Mouse (Mus musculus) ES-E14 (cell line): ENCODE measurements at regions not wholly inside any gene's neighbourhood (a gene's known extent, or its start where the extent isn't known, plus 50 kb on each side); places are given as distances from the start of the nearest gene placed in this dataset.

ENCODE experiments used
- DNase-seq: peaks from one replicate; pipeline ENCODE4 v3.0.0-alpha.2; 2013; ENCODE audit warnings: low read depth, low spot score
- H3K27ac ChIP-seq: 2 replicates; pipeline ENCODE4 v1.5.1; 2012; ENCODE audit warnings: low read depth, mild to moderate bottlenecking, low read length, moderate library complexity, mixed read lengths; ENCODE audit not compliant: poor library complexity, insufficient read depth, severe bottlenecking
- H3K36me3 ChIP-seq: 2 replicates; pipeline ENCODE4 v1.6.1; 2012; ENCODE audit warnings: mild to moderate bottlenecking, low read length, moderate library complexity, mixed read lengths; ENCODE audit not compliant: control insufficient read depth, poor library complexity, insufficient read depth, severe bottlenecking
- H3K4me1 ChIP-seq, 2 experiments: fragments of 150-350 bp in 1 of 2; sonication (generic) in 1 of 2; 2 replicates each; pipeline ENCODE4 v1.6.1; 2012; ENCODE audit warnings: low read length in 2 of 2, mild to moderate bottlenecking in 1 of 2, mixed read lengths in 1 of 2; ENCODE audit not compliant: control insufficient read depth in 2 of 2, insufficient read depth in 2 of 2, poor library complexity in 1 of 2
- H3K4me3 ChIP-seq, 2 experiments: fragments of 150-350 bp in 1 of 2; sonication (generic) in 1 of 2; 2 replicates each; pipeline ENCODE4 v1.5.1; 2012; ENCODE audit warnings: low read length in 2 of 2, low read depth in 1 of 2, mild to moderate bottlenecking in 1 of 2, mixed read lengths in 1 of 2; ENCODE audit not compliant: insufficient read depth in 1 of 2, poor library complexity in 1 of 2, severe bottlenecking in 1 of 2
- H3K9ac ChIP-seq: 2 replicates; pipeline ENCODE4 v1.6.1; 2012; ENCODE audit warnings: low read depth, mild to moderate bottlenecking, low read length, mixed read lengths; ENCODE audit not compliant: poor library complexity, insufficient read depth, severe bottlenecking
- H3K9me3 ChIP-seq: fragments of 150-350 bp; sonication (generic); 2 replicates; pipeline ENCODE4 v1.6.1; 2012; ENCODE audit warnings: low read depth, mild to moderate bottlenecking, low read length; ENCODE audit not compliant: control insufficient read depth, insufficient read depth
- CHD2 ChIP-seq: IDR thresholded peaks from 2 replicates; pipeline ENCODE4 v1.6.1; 2014; ENCODE audit warnings: mild to moderate bottlenecking, low read depth, low read length, inconsistent platforms
- HCFC1 ChIP-seq: IDR thresholded peaks from 2 replicates; pipeline ENCODE4 v1.6.1; 2012; ENCODE audit warnings: low read length, inconsistent platforms, borderline replicate concordance; ENCODE audit not compliant: insufficient read depth
- MAFK ChIP-seq: IDR thresholded peaks from 2 replicates; pipeline ENCODE4 v1.6.1; 2014; ENCODE audit warnings: mild to moderate bottlenecking, low read depth, low read length, inconsistent platforms; ENCODE audit not compliant: insufficient read depth
- ZC3H11A ChIP-seq: IDR thresholded peaks from 2 replicates; pipeline ENCODE4 v1.6.1; 2012; ENCODE audit warnings: low read depth, mild to moderate bottlenecking, inconsistent platforms, low read length, borderline replicate concordance
- ZNF384 ChIP-seq: IDR thresholded peaks from 2 replicates; pipeline ENCODE4 v1.6.1; 2012; ENCODE audit warnings: low read depth, low read length, inconsistent platforms
- in situ Hi-C, 2 experiments: fragments of 600-800 bp; cut with MboI; formaldehyde crosslinking; loops; one replicate each; pipeline ENCODE4 v1.15.1; 2025; ENCODE audit warnings: low sequenced_read_pairs in 2 of 2, inconsistent platforms in 1 of 2; ENCODE audit not compliant: unreplicated experiment in 2 of 2

DNA sequence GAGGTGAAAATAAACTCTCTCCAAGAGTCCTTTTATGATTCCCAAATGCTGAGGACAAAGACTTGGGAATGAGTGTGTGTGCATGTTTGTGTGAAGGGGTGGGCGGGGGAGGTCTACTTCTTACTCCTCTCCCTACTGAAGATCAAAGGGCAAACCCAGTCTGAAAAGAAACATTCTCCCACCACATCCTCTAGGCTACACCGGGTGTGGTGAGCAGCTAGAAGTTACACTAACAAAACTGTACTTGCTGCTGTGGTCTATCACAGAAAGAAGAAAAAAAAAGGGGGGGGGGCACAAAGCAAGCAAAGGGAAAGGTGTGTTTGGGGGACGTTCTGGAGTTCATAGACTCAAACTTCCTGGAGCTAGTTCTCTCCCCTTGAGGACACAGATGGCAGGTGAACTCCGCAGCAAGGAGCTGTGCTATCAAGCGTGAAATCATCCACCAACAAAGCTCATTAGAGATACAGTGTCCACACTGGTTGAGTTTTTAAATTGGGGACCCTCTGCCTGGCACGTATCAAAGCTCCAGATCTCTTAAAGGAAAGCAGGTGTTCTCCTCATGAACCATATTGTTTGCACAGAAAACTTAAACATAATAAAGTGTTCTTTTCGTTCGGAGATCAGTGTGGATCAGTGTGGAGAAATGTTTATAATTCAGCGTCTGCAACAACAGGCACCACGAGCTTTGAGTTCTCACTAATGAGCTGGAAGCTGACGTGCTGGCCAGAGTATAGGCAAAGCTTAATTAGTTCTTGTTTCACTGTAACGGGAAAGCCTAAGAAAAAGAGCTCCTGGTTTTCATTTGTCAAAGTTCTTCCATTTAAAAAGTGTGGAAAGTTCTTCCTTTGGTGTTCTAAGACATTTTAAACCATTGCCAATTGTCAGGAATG, 280.7 kb upstream of the Htr2a start:
- in situ Hi-C loops, result no loop called here
- H3K9ac ChIP-seq, result no peak overlapping the region
- H3K4me3 ChIP-seq, result no peak overlapping the region
- DNase-seq, result peak; percentile 7
- no peak overlapping the region for H3K27ac ChIP-seq
- H3K36me3 ChIP-seq, result no peaks in the 10 kb centered on the region
- no peaks in the 10 kb centered on the region for H3K4me1 ChIP-seq
- TF ChIP-seq ZNF384 (no peak), ZC3H11A (no peak), MAFK (no peak), CHD2 (no peak), HCFC1 (no peak)
- no peaks in the 10 kb centered on the region for H3K9me3 ChIP-seq

GRCm38 (mm10) chr14:74384481-74384880, 256.2 kb upstream of the Htr2a start:
- no peak for TF ChIP-seq HCFC1
- in situ Hi-C loops, result no loop called here
- Histone ChIP-seq H3K27ac (no peak overlapping the region), H3K9ac (no peak overlapping the region), H3K9me3 (no peaks in the 10 kb centered on the region), H3K36me3 (no peaks in the 10 kb centered on the region), H3K4me3 (no peak overlapping the region), H3K4me1 (no peaks in the 10 kb centered on the region)
- DNase-seq, result no peak

DNA sequence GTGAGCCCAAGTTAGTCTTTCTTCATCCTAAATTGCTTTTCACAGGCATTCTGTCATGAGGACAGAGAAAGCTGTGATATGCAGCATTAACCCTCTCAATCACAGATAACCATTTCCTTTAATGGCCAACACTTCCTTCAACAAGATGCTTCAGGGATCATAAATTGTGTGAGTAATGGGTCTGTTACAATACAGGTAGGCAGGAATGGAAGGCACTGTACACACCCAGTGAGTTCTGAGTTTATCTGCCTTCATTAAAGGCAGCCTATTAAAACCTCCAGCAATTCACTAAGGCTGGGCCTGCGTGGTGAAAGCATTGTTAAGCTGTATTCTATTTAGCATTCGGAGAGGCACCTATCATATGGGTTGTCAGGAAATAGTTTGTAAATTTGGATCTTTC, 248.2 kb upstream of the Htr2a start:
- no peaks in the 10 kb centered on the region for H3K9me3 ChIP-seq
- H3K4me3 ChIP-seq, result no peak overlapping the region
- DNase-seq, result no peak
- H3K9ac ChIP-seq, result no peak overlapping the region
- H3K27ac ChIP-seq, result no peak overlapping the region
- in situ Hi-C loops, result no loop called here
- H3K4me1 ChIP-seq, result no peaks in the 10 kb centered on the region
- H3K36me3 ChIP-seq, result no peaks in the 10 kb centered on the region
- TF ChIP-seq ZC3H11A (no peak), CHD2 (no peak), HCFC1 (no peak), MAFK (no peak), ZNF384 (no peak)

DNA sequence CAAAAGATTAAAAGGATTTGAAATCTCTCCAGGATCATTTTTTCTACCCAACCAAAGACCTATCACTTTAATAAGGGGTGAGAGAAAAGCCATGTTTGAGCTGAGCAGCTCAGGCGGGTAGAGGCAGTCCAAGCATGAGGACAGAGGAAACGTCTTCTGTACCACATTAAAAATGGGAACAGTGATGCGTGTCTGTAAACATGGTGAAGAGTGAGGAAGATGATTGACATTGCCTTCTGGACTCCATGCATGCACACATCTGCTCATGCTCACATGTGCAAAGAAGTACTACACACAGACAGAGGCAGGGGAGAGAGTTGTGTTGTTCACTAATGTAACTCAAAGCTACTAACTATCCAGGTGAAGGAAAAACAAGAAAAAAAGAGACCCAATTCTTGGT, 243.4 kb upstream of the Htr2a start:
- in situ Hi-C loops, result no loop called here
- DNase-seq, result no peak
- no peaks in the 10 kb centered on the region for H3K36me3 ChIP-seq
- no peak overlapping the region for H3K27ac ChIP-seq
- no peaks in the 10 kb centered on the region for H3K9me3 ChIP-seq
- no peak overlapping the region for H3K9ac ChIP-seq
- no peaks in the 10 kb centered on the region for H3K4me1 ChIP-seq
- no peak for TF ChIP-seq MAFK
- no peak for TF ChIP-seq CHD2
- no peak for TF ChIP-seq ZC3H11A
- no peak for TF ChIP-seq HCFC1
- no peak for TF ChIP-seq ZNF384
- H3K4me3 ChIP-seq, result no peak overlapping the region

- Histone ChIP-seq H3K36me3 (no peaks in the 10 kb centered on the region), H3K27ac (no peak overlapping the region), H3K4me3 (no peak overlapping the region), H3K9ac (no peak overlapping the region), H3K4me1 (no peaks in the 10 kb centered on the region), H3K9me3 (peaks cover 2% of the 10 kb centered on the region; the same call in 1 of the 2 replicates)
- TF ChIP-seq ZNF384 (no peak), ZC3H11A (no peak), MAFK (no peak), HCFC1 (no peak), CHD2 (no peak)
- DNase-seq, result no peak
- in situ Hi-C loops, result no loop called here
Observed at GRCm38 (mm10) chr14:74409441-74409840, 231.2 kb upstream of the Htr2a start.
